Mouse (Mus musculus): ENCODE data around the gene H2-Ob. TPM values are rescaled to one million over a fixed set of nuclear protein-coding genes. Genes with fewer than 3 reads are reported as not detected.
A peak's percentile ranks its signal among the peaks of the same experiment; 100 is the strongest.

Gene H2-Ob
- polyA plus RNA-seq, 1 experiment from 2014 or later, result 0.15 TPM

- Histone ChIP-seq H3K9ac (no peak overlapping the region), H3K27me3 (replicated peaks) (peaks cover 10% of the 10 kb centered on the region), H3K4me2 (no peak overlapping the region), H3K27ac (ENCODE audit: poor library complexity, severe bottlenecking) (no peak overlapping the region), H3K4me1 (replicated peaks) (no peaks in the 10 kb centered on the region), H3K36me3 (no peaks in the 10 kb centered on the region), H3K4me3 (no peak overlapping the region), H3K9me3 (replicated peaks) (no peaks in the 10 kb centered on the region)
- 35% methylated on average over 4 of the region's 4 CpGs for WGBS
- no peak for ATAC-seq (ENCODE audit: insufficient number of reproducible peaks, low FRiP score)
Observed at GRCm38 (mm10) chr17:34285848-34286247, 47.1 kb downstream of the H2-Ob start.

DNA sequence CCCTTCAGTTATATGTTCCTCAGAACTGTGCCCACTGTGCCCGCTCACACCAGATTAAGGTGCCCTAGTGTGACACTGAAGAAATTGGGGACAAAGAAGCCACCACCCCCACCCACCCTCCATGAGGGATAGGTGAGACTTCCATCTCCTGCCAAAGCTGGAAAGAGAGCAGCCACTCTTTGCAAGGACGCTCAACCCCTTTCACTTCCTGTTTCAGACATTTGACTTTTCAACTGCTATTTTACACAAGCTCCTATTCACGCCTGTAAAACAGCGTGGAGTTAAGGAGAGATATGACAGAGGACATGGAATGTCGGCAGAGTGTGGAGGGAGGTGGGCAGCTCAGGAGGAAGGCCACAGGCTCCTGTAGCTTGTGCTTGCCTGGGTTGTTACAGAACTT lies 47.8 kb downstream of the H2-Ob start:
- Histone ChIP-seq H3K27ac (ENCODE audit: poor library complexity, severe bottlenecking) (no peak overlapping the region), H3K4me1 (replicated peaks) (no peaks in the 10 kb centered on the region), H3K36me3 (no peaks in the 10 kb centered on the region), H3K9ac (no peak overlapping the region), H3K9me3 (replicated peaks) (no peaks in the 10 kb centered on the region), H3K4me3 (no peak overlapping the region), H3K27me3 (replicated peaks) (peaks cover 8% of the 10 kb centered on the region; the same call in 1 of the 2 replicates), H3K4me2 (no peak overlapping the region)
- ATAC-seq (ENCODE audit: insufficient number of reproducible peaks, low FRiP score), result no peak
- 51% methylated on average over 5 of the region's 5 CpGs for WGBS

DNA sequence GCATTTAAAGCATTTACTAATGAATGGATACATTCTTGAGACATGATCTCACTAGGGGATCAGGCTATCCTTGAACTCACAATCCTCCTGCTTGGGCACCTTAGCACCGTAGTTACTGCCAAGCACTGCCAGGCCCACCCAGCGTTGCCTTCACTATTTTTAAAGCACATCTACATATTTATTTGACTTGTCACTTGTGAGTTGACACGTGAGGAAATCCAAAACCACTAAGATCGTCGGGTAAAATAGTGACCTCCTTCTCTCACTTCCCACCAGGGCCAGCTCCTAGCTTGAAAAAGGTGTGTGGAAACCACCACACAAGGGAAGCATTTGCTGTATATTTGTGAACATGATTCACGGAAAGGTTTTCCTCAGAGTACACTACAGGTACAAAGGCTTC lies 48.3 kb downstream of the H2-Ob start:
- Histone ChIP-seq H3K9me3 (replicated peaks) (no peaks in the 10 kb centered on the region), H3K4me2 (no peak overlapping the region), H3K27me3 (replicated peaks) (peaks cover 8% of the 10 kb centered on the region; the same call in 1 of the 2 replicates), H3K4me1 (replicated peaks) (no peaks in the 10 kb centered on the region), H3K4me3 (no peak overlapping the region), H3K36me3 (no peaks in the 10 kb centered on the region), H3K9ac (no peak overlapping the region), H3K27ac (ENCODE audit: poor library complexity, severe bottlenecking) (no peak overlapping the region)
- WGBS, result 62% methylated on average over 6 of the region's 6 CpGs
- no peak for ATAC-seq (ENCODE audit: insufficient number of reproducible peaks, low FRiP score)

GRCm38 (mm10) chr17:34287648-34288047 lies 48.9 kb downstream of the H2-Ob start, which contains the start of gene H2-Aa:
H2-Aa (minus strand) TSS chr17:34287823.
- 20% methylated on average over 8 of the region's 8 CpGs for WGBS
- ATAC-seq (ENCODE audit: insufficient number of reproducible peaks, low FRiP score), result peak; percentile 39; the same call in 1 of the 2 replicates

DNA sequence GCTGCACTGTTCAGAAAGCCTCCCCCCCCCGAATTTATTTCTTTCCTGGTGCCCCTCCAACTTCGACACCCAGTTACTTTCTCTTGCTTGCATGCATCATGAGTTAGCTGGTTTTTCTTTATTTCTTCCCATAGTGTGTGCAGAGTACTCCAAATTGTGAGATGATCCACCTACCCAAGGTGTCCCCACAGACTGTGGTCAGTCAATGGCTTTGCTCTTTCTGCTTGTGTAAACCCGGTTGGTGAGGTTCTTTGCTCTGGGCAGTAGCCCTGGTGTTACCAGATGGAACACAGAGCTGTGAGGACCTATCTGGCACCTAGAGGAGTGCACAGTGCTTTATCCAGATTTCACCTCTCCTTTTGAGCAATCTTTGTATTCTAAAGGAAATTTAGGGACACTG lies 49.4 kb downstream of the H2-Ob start:
- ATAC-seq (ENCODE audit: insufficient number of reproducible peaks, low FRiP score), result no peak
- Histone ChIP-seq H3K27ac (ENCODE audit: poor library complexity, severe bottlenecking) (no peak overlapping the region), H3K4me3 (no peak overlapping the region), H3K36me3 (no peaks in the 10 kb centered on the region), H3K9me3 (replicated peaks) (no peaks in the 10 kb centered on the region), H3K9ac (no peak overlapping the region), H3K4me1 (replicated peaks) (no peaks in the 10 kb centered on the region), H3K27me3 (replicated peaks) (peaks cover 8% of the 10 kb centered on the region; the same call in 1 of the 2 replicates), H3K4me2 (no peak overlapping the region)
- WGBS, result 65% methylated on average over 3 of the region's 3 CpGs

More at GRCm38 (mm10) chr17:34287648-34288047, 48.9 kb downstream of the H2-Ob start, which contains the start of gene H2-Aa:
- Histone ChIP-seq H3K27ac (ENCODE audit: poor library complexity, severe bottlenecking) (no peak within 1 kb of the TSS), H3K36me3 (no peaks in the 10 kb centered on the region), H3K4me3 (no peak within 1 kb of the TSS), H3K9ac (no peak within 1 kb of the TSS), H3K27me3 (replicated peaks) (peaks cover 8% of the 10 kb centered on the region; the same call in 1 of the 2 replicates), H3K4me1 (replicated peaks) (no peaks in the 10 kb centered on the region), H3K4me2 (no peak within 1 kb of the TSS), H3K9me3 (replicated peaks) (no peaks in the 10 kb centered on the region)

DNA sequence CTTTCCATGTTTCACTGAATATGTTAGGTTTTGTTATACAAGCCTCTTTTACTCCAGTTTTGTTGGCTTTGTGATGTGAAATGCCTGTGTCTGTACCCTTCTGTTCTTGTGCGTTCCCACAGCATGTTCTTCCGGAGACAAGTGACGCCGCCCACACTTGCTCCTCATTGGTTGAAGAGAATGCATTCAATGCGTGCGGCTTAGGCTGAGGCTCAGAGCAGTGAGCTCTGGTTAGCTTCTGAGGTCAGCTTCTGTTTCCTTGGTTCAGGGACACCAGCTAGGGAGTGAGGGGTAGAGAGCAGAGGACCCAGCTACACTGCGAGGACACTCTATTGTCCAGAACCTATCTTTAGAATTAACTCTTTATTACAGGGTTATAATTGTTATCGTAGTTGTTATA lies 52.9 kb downstream of the H2-Ob start:
- Histone ChIP-seq H3K36me3 (no peaks in the 10 kb centered on the region), H3K4me2 (no peak overlapping the region)
- 14% methylated on average over 8 of the region's 8 CpGs for WGBS

DNA sequence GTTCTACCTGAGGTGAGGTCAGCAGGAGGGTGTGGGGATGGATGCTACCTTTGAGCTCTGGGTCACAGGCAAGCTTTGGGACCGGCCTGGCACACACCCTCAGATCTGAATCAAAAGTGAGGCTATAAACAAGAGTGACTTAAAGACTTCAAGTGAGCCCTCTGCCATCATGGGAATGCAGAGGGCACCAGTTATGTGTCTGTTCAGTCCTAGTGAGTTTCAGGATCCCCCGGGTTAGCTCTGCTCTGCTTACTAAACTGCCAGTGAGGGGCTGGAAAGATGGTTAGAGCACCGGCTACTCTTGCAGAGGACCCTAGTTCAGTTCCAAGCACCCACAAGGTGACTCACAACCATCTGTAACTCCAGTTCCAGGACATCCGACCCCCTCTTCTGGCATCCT lies 53.9 kb downstream of the H2-Ob start:
- Histone ChIP-seq H3K4me2 (no peak overlapping the region), H3K4me1 (replicated peaks) (no peaks in the 10 kb centered on the region), H3K27ac (ENCODE audit: poor library complexity, severe bottlenecking) (no peak overlapping the region), H3K27me3 (replicated peaks) (peaks cover 8% of the 10 kb centered on the region; the same call in 1 of the 2 replicates), H3K9ac (no peak overlapping the region), H3K36me3 (no peaks in the 10 kb centered on the region), H3K9me3 (replicated peaks) (no peaks in the 10 kb centered on the region), H3K4me3 (no peak overlapping the region)
- WGBS, result 72% methylated on average over 4 of the region's 4 CpGs
- no peak for ATAC-seq (ENCODE audit: insufficient number of reproducible peaks, low FRiP score)

More for the DNA sequence above, 52.9 kb downstream of the H2-Ob start:
- no peak overlapping the region for H3K9ac ChIP-seq
- no peaks in the 10 kb centered on the region for H3K4me1 ChIP-seq (replicated peaks)
- ATAC-seq (ENCODE audit: insufficient number of reproducible peaks, low FRiP score), result peak; percentile 63; the same call in 1 of the 2 replicates
- H3K9me3 ChIP-seq (replicated peaks), result no peaks in the 10 kb centered on the region
- no peak overlapping the region for H3K27ac ChIP-seq (ENCODE audit: poor library complexity, severe bottlenecking)
- peaks cover 2% of the 10 kb centered on the region; the same call in 1 of the 2 replicates for H3K27me3 ChIP-seq (replicated peaks)
- H3K4me3 ChIP-seq, result no peak overlapping the region

- no peaks in the 10 kb centered on the region for H3K4me1 ChIP-seq (replicated peaks)
- no peak overlapping the region for H3K4me3 ChIP-seq
- no peak for ATAC-seq (ENCODE audit: insufficient number of reproducible peaks, low FRiP score)
- WGBS, result 50% methylated on average over 2 of the region's 2 CpGs
- no peak overlapping the region for H3K9ac ChIP-seq
- H3K4me2 ChIP-seq, result no peak overlapping the region
- H3K27me3 ChIP-seq (replicated peaks), result peaks cover 14% of the 10 kb centered on the region; the same call in 1 of the 2 replicates
- no peaks in the 10 kb centered on the region for H3K36me3 ChIP-seq
- H3K9me3 ChIP-seq (replicated peaks), result no peaks in the 10 kb centered on the region
- H3K27ac ChIP-seq (ENCODE audit: poor library complexity, severe bottlenecking), result no peak overlapping the region
Observed at GRCm38 (mm10) chr17:34293533-34293932, 54.8 kb downstream of the H2-Ob start.

- WGBS, result 63% methylated on average over 4 of the region's 4 CpGs
- Histone ChIP-seq H3K36me3 (no peaks in the 10 kb centered on the region), H3K27ac (ENCODE audit: poor library complexity, severe bottlenecking) (no peak overlapping the region), H3K9me3 (replicated peaks) (no peaks in the 10 kb centered on the region), H3K27me3 (replicated peaks) (peaks cover 14% of the 10 kb centered on the region; the same call in 1 of the 2 replicates), H3K9ac (no peak overlapping the region), H3K4me3 (no peak overlapping the region), H3K4me2 (no peak overlapping the region), H3K4me1 (replicated peaks) (no peaks in the 10 kb centered on the region)
- ATAC-seq (ENCODE audit: insufficient number of reproducible peaks, low FRiP score), result no peak
Observed at GRCm38 (mm10) chr17:34294249-34294648, 55.5 kb downstream of the H2-Ob start.

DNA sequence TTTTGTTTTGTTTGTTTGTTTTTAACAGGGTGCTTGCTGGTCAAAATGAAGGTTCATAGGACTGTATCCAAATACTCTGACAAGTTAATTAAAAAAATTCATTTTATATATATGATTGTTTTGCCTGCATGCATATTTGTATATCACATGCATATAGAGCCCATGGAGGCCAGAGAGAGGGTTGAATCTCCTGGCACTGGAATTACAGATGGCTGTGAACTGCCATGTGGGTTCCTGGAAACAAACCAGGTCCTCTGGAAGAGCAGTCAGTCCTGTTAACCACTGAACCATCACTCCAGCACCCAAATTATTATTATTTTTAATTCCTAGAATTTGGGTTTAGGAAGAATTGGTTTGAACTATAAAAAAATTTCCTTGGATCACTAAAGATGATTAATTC lies 56.6 kb downstream of the H2-Ob start:
- H3K36me3 ChIP-seq, result no peaks in the 10 kb centered on the region
- H3K9me3 ChIP-seq (replicated peaks), result no peaks in the 10 kb centered on the region
- H3K27me3 ChIP-seq (replicated peaks), result peaks cover 14% of the 10 kb centered on the region; the same call in 1 of the 2 replicates
- no peak overlapping the region for H3K9ac ChIP-seq
- no peak overlapping the region for H3K4me3 ChIP-seq
- H3K4me1 ChIP-seq (replicated peaks), result no peaks in the 10 kb centered on the region
- ATAC-seq (ENCODE audit: insufficient number of reproducible peaks, low FRiP score), result no peak
- H3K4me2 ChIP-seq, result no peak overlapping the region
- no peak overlapping the region for H3K27ac ChIP-seq (ENCODE audit: poor library complexity, severe bottlenecking)

- WGBS, result 24% methylated on average over 23 of the region's 23 CpGs
- Histone ChIP-seq H3K27me3 (replicated peaks) (peaks cover 14% of the 10 kb centered on the region; the same call in 1 of the 2 replicates), H3K9ac (no peak overlapping the region), H3K4me2 (peak overlapping the region; percentile 60), H3K4me3 (peak overlapping the region; percentile 32), H3K9me3 (replicated peaks) (no peaks in the 10 kb centered on the region), H3K36me3 (no peaks in the 10 kb centered on the region), H3K4me1 (replicated peaks) (no peaks in the 10 kb centered on the region), H3K27ac (ENCODE audit: poor library complexity, severe bottlenecking) (no peak overlapping the region)
- no peak for ATAC-seq (ENCODE audit: insufficient number of reproducible peaks, low FRiP score)
Observed at GRCm38 (mm10) chr17:34295891-34296794, 57.4 kb downstream of the H2-Ob start.

Measured in heart, embryonic 12.5 days (tissue).